Mouse (Mus musculus): ENCODE data around the gene Rnf144b. TPM values are rescaled to one million over a fixed set of nuclear protein-coding genes. Genes with fewer than 3 reads are reported as not detected.

The Rnf144b gene
- polyA plus RNA-seq, 1 experiment from 2014 or later: 1.5 TPM

GRCm38 (mm10) chr13:47223576-47224538 lies 101.4 kb downstream of the Rnf144b start:
- Histone ChIP-seq H3K9ac (replicated peaks; ENCODE audit: low read depth, low read length) (no peak overlapping the region), H3K27me3 (ENCODE audit: control insufficient read depth, insufficient read depth, low read length) (no peaks in the 10 kb centered on the region), H3K4me1 (ENCODE audit: control insufficient read depth, insufficient read depth, low read length) (0 out of 2 replicates have a peak, but pooled peaks cover 6% of the 10 kb centered on the region), H3K4me3 (ENCODE audit: low read depth, low read length) (no peak overlapping the region), H3K36me3 (ENCODE audit: control insufficient read depth, insufficient read depth, low read length) (no peaks in the 10 kb centered on the region), H3K9me3 (ENCODE audit: control insufficient read depth, low read depth, low read length) (no peaks in the 10 kb centered on the region), H3K4me2 (replicated peaks; ENCODE audit: low read depth, low read length) (no peak overlapping the region), H3K27ac (ENCODE audit: low read length) (no peak overlapping the region)
- ATAC-seq (ENCODE audit: insufficient number of reproducible peaks, insufficient read depth, low FRiP score, low read depth): no peak
- WGBS: 72% methylated on average over 18 of the region's 18 CpGs

- H3K9me3 ChIP-seq (ENCODE audit: control insufficient read depth, low read depth, low read length): no peaks in the 10 kb centered on the region
- ATAC-seq (ENCODE audit: insufficient number of reproducible peaks, insufficient read depth, low FRiP score, low read depth): no peak
- H3K4me1 ChIP-seq (ENCODE audit: control insufficient read depth, insufficient read depth, low read length): 0 out of 2 replicates have a peak, but pooled peaks cover 6% of the 10 kb centered on the region
- no peak overlapping the region for H3K27ac ChIP-seq (ENCODE audit: low read length)
- no peak overlapping the region for H3K9ac ChIP-seq (replicated peaks; ENCODE audit: low read depth, low read length)
- no peaks in the 10 kb centered on the region for H3K27me3 ChIP-seq (ENCODE audit: control insufficient read depth, insufficient read depth, low read length)
- WGBS: 31% methylated on average over 14 of the region's 14 CpGs
- no peaks in the 10 kb centered on the region for H3K36me3 ChIP-seq (ENCODE audit: control insufficient read depth, insufficient read depth, low read length)
- no peak overlapping the region for H3K4me3 ChIP-seq (ENCODE audit: low read depth, low read length)
- H3K4me2 ChIP-seq (replicated peaks; ENCODE audit: low read depth, low read length): no peak overlapping the region
Measured at GRCm38 (mm10) chr13:47224648-47225323, 102.3 kb downstream of the Rnf144b start.

- H3K27me3 ChIP-seq (ENCODE audit: control insufficient read depth, insufficient read depth, low read length): no peaks in the 10 kb centered on the region
- no peak overlapping the region for H3K27ac ChIP-seq (ENCODE audit: low read length)
- no peak for ATAC-seq (ENCODE audit: insufficient number of reproducible peaks, insufficient read depth, low FRiP score, low read depth)
Measured at GRCm38 (mm10) chr13:47225324-47225697, 102.9 kb downstream of the Rnf144b start.

GRCm38 (mm10) chr13:47225802-47226201 lies 103.3 kb downstream of the Rnf144b start:
- H3K27me3 ChIP-seq (ENCODE audit: control insufficient read depth, insufficient read depth, low read length): no peaks in the 10 kb centered on the region

More at GRCm38 (mm10) chr13:47225324-47225697, 102.9 kb downstream of the Rnf144b start:
- Histone ChIP-seq H3K4me3 (ENCODE audit: low read depth, low read length) (no peak overlapping the region), H3K9me3 (ENCODE audit: control insufficient read depth, low read depth, low read length) (no peaks in the 10 kb centered on the region), H3K4me2 (replicated peaks; ENCODE audit: low read depth, low read length) (no peak overlapping the region), H3K4me1 (ENCODE audit: control insufficient read depth, insufficient read depth, low read length) (0 out of 2 replicates have a peak, but pooled peaks cover 6% of the 10 kb centered on the region), H3K9ac (replicated peaks; ENCODE audit: low read depth, low read length) (no peak overlapping the region), H3K36me3 (ENCODE audit: control insufficient read depth, insufficient read depth, low read length) (no peaks in the 10 kb centered on the region)
- 85% methylated on average over 3 of the region's 3 CpGs for WGBS

GRCm38 (mm10) chr13:47226521-47226920 lies 104.1 kb downstream of the Rnf144b start:
- Histone ChIP-seq H3K27me3 (ENCODE audit: control insufficient read depth, insufficient read depth, low read length) (no peaks in the 10 kb centered on the region), H3K4me2 (replicated peaks; ENCODE audit: low read depth, low read length) (no peak overlapping the region), H3K9ac (replicated peaks; ENCODE audit: low read depth, low read length) (no peak overlapping the region), H3K4me3 (ENCODE audit: low read depth, low read length) (no peak overlapping the region), H3K9me3 (ENCODE audit: control insufficient read depth, low read depth, low read length) (no peaks in the 10 kb centered on the region), H3K4me1 (ENCODE audit: control insufficient read depth, insufficient read depth, low read length) (0 out of 2 replicates have a peak, but pooled peaks cover 6% of the 10 kb centered on the region), H3K27ac (ENCODE audit: low read length) (no peak overlapping the region), H3K36me3 (ENCODE audit: control insufficient read depth, insufficient read depth, low read length) (no peaks in the 10 kb centered on the region)
- no peak for ATAC-seq (ENCODE audit: insufficient number of reproducible peaks, insufficient read depth, low FRiP score, low read depth)
- WGBS: 88% methylated on average over 5 of the region's 5 CpGs

More at GRCm38 (mm10) chr13:47225802-47226201, 103.3 kb downstream of the Rnf144b start:
- Histone ChIP-seq H3K36me3 (ENCODE audit: control insufficient read depth, insufficient read depth, low read length) (no peaks in the 10 kb centered on the region), H3K4me3 (ENCODE audit: low read depth, low read length) (no peak overlapping the region), H3K4me1 (ENCODE audit: control insufficient read depth, insufficient read depth, low read length) (0 out of 2 replicates have a peak, but pooled peaks cover 6% of the 10 kb centered on the region), H3K9ac (replicated peaks; ENCODE audit: low read depth, low read length) (no peak overlapping the region), H3K4me2 (replicated peaks; ENCODE audit: low read depth, low read length) (no peak overlapping the region), H3K27ac (ENCODE audit: low read length) (no peak overlapping the region), H3K9me3 (ENCODE audit: control insufficient read depth, low read depth, low read length) (no peaks in the 10 kb centered on the region)
- no peak for ATAC-seq (ENCODE audit: insufficient number of reproducible peaks, insufficient read depth, low FRiP score, low read depth)
- 79% methylated on average over 9 of the region's 9 CpGs for WGBS

GRCm38 (mm10) chr13:47228201-47228600 lies 105.7 kb downstream of the Rnf144b start:
- WGBS: 88% methylated on average over 8 of the region's 8 CpGs

GRCm38 (mm10) chr13:47228626-47229190 lies 106.3 kb downstream of the Rnf144b start:
- ATAC-seq (ENCODE audit: insufficient number of reproducible peaks, insufficient read depth, low FRiP score, low read depth): no peak
- H3K27ac ChIP-seq (ENCODE audit: low read length): no peak overlapping the region
- WGBS: 81% methylated on average over 12 of the region's 12 CpGs
- 0 out of 2 replicates have a peak, but pooled peaks cover 6% of the 10 kb centered on the region for H3K4me1 ChIP-seq (ENCODE audit: control insufficient read depth, insufficient read depth, low read length)
- no peaks in the 10 kb centered on the region for H3K9me3 ChIP-seq (ENCODE audit: control insufficient read depth, low read depth, low read length)
- H3K27me3 ChIP-seq (ENCODE audit: control insufficient read depth, insufficient read depth, low read length): no peaks in the 10 kb centered on the region
- H3K9ac ChIP-seq (replicated peaks; ENCODE audit: low read depth, low read length): no peak overlapping the region
- H3K4me2 ChIP-seq (replicated peaks; ENCODE audit: low read depth, low read length): no peak overlapping the region
- no peaks in the 10 kb centered on the region for H3K36me3 ChIP-seq (ENCODE audit: control insufficient read depth, insufficient read depth, low read length)
- no peak overlapping the region for H3K4me3 ChIP-seq (ENCODE audit: low read depth, low read length)

More at GRCm38 (mm10) chr13:47228201-47228600, 105.7 kb downstream of the Rnf144b start:
- no peak for ATAC-seq (ENCODE audit: insufficient number of reproducible peaks, insufficient read depth, low FRiP score, low read depth)
- Histone ChIP-seq H3K27me3 (ENCODE audit: control insufficient read depth, insufficient read depth, low read length) (no peaks in the 10 kb centered on the region), H3K9ac (replicated peaks; ENCODE audit: low read depth, low read length) (no peak overlapping the region), H3K36me3 (ENCODE audit: control insufficient read depth, insufficient read depth, low read length) (no peaks in the 10 kb centered on the region), H3K9me3 (ENCODE audit: control insufficient read depth, low read depth, low read length) (no peaks in the 10 kb centered on the region), H3K4me2 (replicated peaks; ENCODE audit: low read depth, low read length) (no peak overlapping the region), H3K4me1 (ENCODE audit: control insufficient read depth, insufficient read depth, low read length) (0 out of 2 replicates have a peak, but pooled peaks cover 6% of the 10 kb centered on the region), H3K4me3 (ENCODE audit: low read depth, low read length) (no peak overlapping the region), H3K27ac (ENCODE audit: low read length) (no peak overlapping the region)

- 87% methylated on average over 6 of the region's 6 CpGs for WGBS
- Histone ChIP-seq H3K9ac (replicated peaks; ENCODE audit: low read depth, low read length) (no peak overlapping the region), H3K27ac (ENCODE audit: low read length) (no peak overlapping the region), H3K4me3 (ENCODE audit: low read depth, low read length) (no peak overlapping the region), H3K9me3 (ENCODE audit: control insufficient read depth, low read depth, low read length) (no peaks in the 10 kb centered on the region), H3K27me3 (ENCODE audit: control insufficient read depth, insufficient read depth, low read length) (no peaks in the 10 kb centered on the region), H3K4me2 (replicated peaks; ENCODE audit: low read depth, low read length) (no peak overlapping the region), H3K36me3 (ENCODE audit: control insufficient read depth, insufficient read depth, low read length) (no peaks in the 10 kb centered on the region), H3K4me1 (ENCODE audit: control insufficient read depth, insufficient read depth, low read length) (no peaks in the 10 kb centered on the region)
- no peak for ATAC-seq (ENCODE audit: insufficient number of reproducible peaks, insufficient read depth, low FRiP score, low read depth)
Measured at GRCm38 (mm10) chr13:47232163-47232562, 109.7 kb downstream of the Rnf144b start.
